Mouse (Mus musculus): ENCODE data around the gene Lap3.
A peak's percentile ranks its signal among the peaks of the same experiment; 100 is the strongest.

Gene Lap3

GRCm38 (mm10) chr5:45493191-45494092, at the start of gene Lap3:
Gene Lap3 (plus strand): TSS chr5:45493374.
- DNase-seq: peak; percentile 99

GRCm38 (mm10) chr5:45444130-45444832, 48.9 kb upstream of the Lap3 start:
- peak; percentile 19 to 39 for DNase-seq

GRCm38 (mm10) chr5:45448676-45449075, 44.5 kb upstream of the Lap3 start:
- DNase-seq: peak in 1 of 2 experiments; percentile 41

- no peak for DNase-seq
Measured at GRCm38 (mm10) chr5:45449206-45449605, 44.0 kb upstream of the Lap3 start.

- peak; percentile 94 to 98 for DNase-seq
Measured at GRCm38 (mm10) chr5:45449831-45450716, 43.1 kb upstream of the Lap3 start, which contains the start of gene Qdpr. Gene Qdpr (minus strand): TSS chr5:45450236.

- no peak for DNase-seq
Measured at GRCm38 (mm10) chr5:45453451-45453850, 39.7 kb upstream of the Lap3 start, which contains the start of gene Clrn2. Gene Clrn2 (plus strand): TSS chr5:45453751.

GRCm38 (mm10) chr5:45454456-45454855, 38.7 kb upstream of the Lap3 start:
- no peak for DNase-seq

GRCm38 (mm10) chr5:45472880-45473450, 20.2 kb upstream of the Lap3 start:
- no peak for DNase-seq

GRCm38 (mm10) chr5:45473521-45473920, 19.7 kb upstream of the Lap3 start:
- DNase-seq: no peak

GRCm38 (mm10) chr5:45474215-45474614, 19.0 kb upstream of the Lap3 start:
- DNase-seq: peak; percentile 73 to 76

- no peak for DNase-seq
Measured at GRCm38 (mm10) chr5:45474758-45475157, 18.4 kb upstream of the Lap3 start.

- no peak for DNase-seq
Measured at GRCm38 (mm10) chr5:45475771-45476170, 17.4 kb upstream of the Lap3 start.

- DNase-seq: no peak
Measured at GRCm38 (mm10) chr5:45476288-45476687, 16.9 kb upstream of the Lap3 start.

- DNase-seq: no peak
Measured at GRCm38 (mm10) chr5:45477601-45478000, 15.6 kb upstream of the Lap3 start.

- DNase-seq: no peak
Measured at GRCm38 (mm10) chr5:45480066-45480465, 13.1 kb upstream of the Lap3 start.

- no peak for DNase-seq
Measured at GRCm38 (mm10) chr5:45481125-45481524, 12.0 kb upstream of the Lap3 start.

GRCm38 (mm10) chr5:45482607-45483006, 10.6 kb upstream of the Lap3 start:
- no peak for DNase-seq

GRCm38 (mm10) chr5:45483654-45484053, 9.5 kb upstream of the Lap3 start:
- no peak for DNase-seq

- DNase-seq: no peak
Measured at GRCm38 (mm10) chr5:45491776-45492175, 1.4 kb upstream of the Lap3 start.

- DNase-seq: no peak
Measured at GRCm38 (mm10) chr5:45494093-45494755, 1.1 kb downstream of the Lap3 start.

- DNase-seq: no peak
Measured at GRCm38 (mm10) chr5:45495429-45495975, 2.3 kb downstream of the Lap3 start.
